Mouse (Mus musculus) myocyte (in vitro differentiated cells): ENCODE data around the gene Por. TPM values are rescaled to one million over a fixed set of nuclear protein-coding genes. Genes with fewer than 3 reads are reported as not detected.

Experiments used
- H3K27me3 ChIP-seq: one replicate; pipeline ENCODE4 v1.6.1; 2011; ENCODE audit not compliant: control insufficient read depth, insufficient read depth, insufficient read length
- H3K36me3 ChIP-seq: one replicate; pipeline ENCODE4 v1.6.1; 2011; ENCODE audit not compliant: control insufficient read depth, insufficient read depth
- H3K4me2 ChIP-seq: one replicate; pipeline ENCODE4 v1.6.1; 2011; ENCODE audit warnings: low read depth, control low read depth
- H3K4me3 ChIP-seq: one replicate; pipeline ENCODE4 v1.5.1; 2011; ENCODE audit warnings: mild to moderate bottlenecking, control low read depth, moderate library complexity
- H3K79me2 ChIP-seq: one replicate; pipeline ENCODE4 v1.6.1; 2011; ENCODE audit not compliant: control insufficient read depth, insufficient read depth
- H3ac ChIP-seq: one replicate; pipeline ENCODE4 v1.6.1; 2011; ENCODE audit not compliant: control insufficient read depth, insufficient read length
- CEBPB ChIP-seq: IDR thresholded peaks from 2 replicates; pipeline ENCODE4 v1.6.1; 2011; ENCODE audit warnings: mild to moderate bottlenecking, moderate library complexity; ENCODE audit not compliant: poor library complexity, insufficient read depth, severe bottlenecking
- E2F4 ChIP-seq: IDR thresholded peaks from one replicate; pipeline ENCODE4 v1.6.1; 2011; ENCODE audit warnings: mild to moderate bottlenecking, control low read depth, moderate library complexity; ENCODE audit not compliant: insufficient read depth
- MAX ChIP-seq: IDR thresholded peaks from one replicate; pipeline ENCODE4 v1.6.1; 2011; ENCODE audit warnings: low read depth, mild to moderate bottlenecking, control low read depth
- MYOD1 ChIP-seq, 3 experiments: IDR thresholded peaks; one replicate each; pipeline ENCODE4 v1.6.1; 2011; ENCODE audit warnings: control low read depth in 2 of 3, low read depth in 2 of 3, mild to moderate bottlenecking in 2 of 3, moderate library complexity in 1 of 3; ENCODE audit not compliant: insufficient read length in 2 of 3, control insufficient read depth in 1 of 3
- MYOG ChIP-seq, 3 experiments: IDR thresholded peaks; one replicate each; pipeline ENCODE4 v1.6.1; 2011; ENCODE audit warnings: control low read depth in 2 of 3, low read depth in 2 of 3, mild to moderate bottlenecking in 2 of 3; ENCODE audit not compliant: insufficient read length in 2 of 3, control insufficient read depth in 1 of 3, insufficient read depth in 1 of 3
- POLR2A ChIP-seq: IDR thresholded peaks from one replicate; pipeline ENCODE4 v1.6.1; 2011; ENCODE audit warnings: low read depth, mild to moderate bottlenecking, control low read depth, moderate library complexity; ENCODE audit not compliant: insufficient read length
- POLR2AphosphoS2 ChIP-seq: IDR thresholded peaks from one replicate; pipeline ENCODE4 v1.6.1; 2011; ENCODE audit warnings: low read depth, control low read depth; ENCODE audit not compliant: insufficient read length
- REST ChIP-seq: IDR thresholded peaks from one replicate; pipeline ENCODE4 v1.6.1; 2011; ENCODE audit warnings: mild to moderate bottlenecking, control low read depth, moderate library complexity; ENCODE audit not compliant: insufficient read depth, insufficient read length
- SRF ChIP-seq: IDR thresholded peaks from one replicate; pipeline ENCODE4 v1.6.1; 2011; ENCODE audit warnings: low read depth; ENCODE audit not compliant: control insufficient read depth, insufficient read length
- TCF12 ChIP-seq: IDR thresholded peaks from one replicate; pipeline ENCODE4 v1.6.1; 2011; ENCODE audit warnings: mild to moderate bottlenecking, control low read depth; ENCODE audit not compliant: poor library complexity, insufficient read depth, severe bottlenecking
- TCF3 ChIP-seq: IDR thresholded peaks from one replicate; pipeline ENCODE4 v1.6.1; 2011; ENCODE audit warnings: low read depth, control low read depth; ENCODE audit not compliant: insufficient read length
- USF1 ChIP-seq: IDR thresholded peaks from one replicate; pipeline ENCODE4 v1.6.1; 2011; ENCODE audit warnings: low read depth, mild to moderate bottlenecking, control low read depth, moderate library complexity
- polyA plus RNA-seq: library from polyadenylated mRNA; unstranded; fragments of >200 nt; fragmentation: generic; extraction: Trizol; gene quantifications from one replicate; pipeline ENCODE4 v1.2.1, GENCODE M21; 2012; ENCODE audit warnings: missing spikeins

The Por gene
- polyA plus RNA-seq, 1 experiment: 90.6 TPM

DNA sequence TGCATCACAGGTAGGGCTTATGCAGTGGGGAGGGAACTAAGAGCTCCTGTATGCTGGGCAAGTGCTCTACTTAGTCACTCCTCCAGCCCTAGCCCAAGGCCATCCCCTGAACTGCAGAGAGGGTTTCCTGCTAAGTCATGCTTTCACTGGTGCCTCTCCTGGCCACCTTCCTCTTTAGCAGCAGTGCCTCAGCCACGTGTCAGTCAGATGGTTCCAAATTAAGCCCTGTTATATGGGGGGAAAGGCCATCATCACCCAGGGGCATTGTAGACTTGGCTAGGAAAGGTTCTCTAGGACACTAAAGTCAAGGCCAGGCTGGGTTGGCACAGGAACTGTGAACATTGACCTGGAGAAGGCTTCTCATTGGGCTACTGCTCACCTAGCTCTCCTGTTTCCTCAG is 38.0 kb downstream of the Por start:
- no peaks in the 10 kb centered on the region for H3K36me3 ChIP-seq
- no peak overlapping the region for H3ac ChIP-seq
- H3K27me3 ChIP-seq: no peaks in the 10 kb centered on the region
- H3K4me2 ChIP-seq: no peak overlapping the region
- no peak for TF ChIP-seq USF1
- no peak for TF ChIP-seq POLR2AphosphoS2
- TF ChIP-seq SRF: no peak
- TF ChIP-seq TCF3: no peak
- TF ChIP-seq MAX: no peak
- TF ChIP-seq REST: no peak
- no peak for TF ChIP-seq MYOG (IDR thresholded peaks at IDR 0.05; ENCODE audit: control insufficient read depth in 1 of 3, insufficient read depth in 1 of 3, insufficient read length in 2 of 3, low read depth in 2 of 3)
- TF ChIP-seq CEBPB: no peak
- no peak for TF ChIP-seq POLR2A
- H3K79me2 ChIP-seq: peaks cover 59% of the 10 kb centered on the region
- no peak overlapping the region for H3K4me3 ChIP-seq

DNA sequence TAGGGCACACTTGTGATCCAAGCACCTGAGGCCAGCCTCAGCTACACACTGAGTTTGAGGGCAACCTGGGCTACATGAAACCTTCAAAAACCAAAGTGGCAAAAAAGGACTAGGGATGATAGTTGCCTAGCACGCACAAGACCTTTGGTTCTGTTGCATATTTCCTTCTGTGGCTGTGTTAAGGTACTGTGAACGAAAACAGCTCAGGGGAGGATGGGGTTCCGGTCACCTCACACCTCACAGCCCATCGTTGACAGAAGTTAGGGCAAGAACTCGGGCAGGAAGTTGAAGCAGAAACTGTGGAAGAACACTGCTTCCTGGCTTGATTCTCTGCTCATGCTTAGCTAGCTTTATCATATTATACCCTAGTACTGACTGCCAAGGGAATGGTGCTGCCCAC is 39.9 kb downstream of the Por start:
- Histone ChIP-seq H3K79me2 (peaks cover 59% of the 10 kb centered on the region), H3K4me3 (no peak overlapping the region), H3K36me3 (no peaks in the 10 kb centered on the region), H3K27me3 (no peaks in the 10 kb centered on the region), H3K4me2 (no peak overlapping the region), H3ac (no peak overlapping the region)
- TF ChIP-seq MAX (no peak), USF1 (no peak), MYOG (IDR thresholded peaks at IDR 0.05; ENCODE audit: control insufficient read depth in 1 of 3, insufficient read depth in 1 of 3, insufficient read length in 2 of 3, low read depth in 2 of 3) (no peak)

- Histone ChIP-seq H3ac (no peak overlapping the region), H3K4me3 (no peak overlapping the region), H3K36me3 (peaks cover 1% of the 10 kb centered on the region), H3K79me2 (peaks cover 51% of the 10 kb centered on the region), H3K27me3 (no peaks in the 10 kb centered on the region), H3K4me2 (peak overlapping the region; percentile 61)
- TF ChIP-seq USF1: peak; percentile 13
- no peak for TF ChIP-seq TCF12
- peak; percentile 60 for TF ChIP-seq MAX
Observed at GRCm38 (mm10) chr5:135710599-135711214, 40.9 kb downstream of the Por start.

DNA sequence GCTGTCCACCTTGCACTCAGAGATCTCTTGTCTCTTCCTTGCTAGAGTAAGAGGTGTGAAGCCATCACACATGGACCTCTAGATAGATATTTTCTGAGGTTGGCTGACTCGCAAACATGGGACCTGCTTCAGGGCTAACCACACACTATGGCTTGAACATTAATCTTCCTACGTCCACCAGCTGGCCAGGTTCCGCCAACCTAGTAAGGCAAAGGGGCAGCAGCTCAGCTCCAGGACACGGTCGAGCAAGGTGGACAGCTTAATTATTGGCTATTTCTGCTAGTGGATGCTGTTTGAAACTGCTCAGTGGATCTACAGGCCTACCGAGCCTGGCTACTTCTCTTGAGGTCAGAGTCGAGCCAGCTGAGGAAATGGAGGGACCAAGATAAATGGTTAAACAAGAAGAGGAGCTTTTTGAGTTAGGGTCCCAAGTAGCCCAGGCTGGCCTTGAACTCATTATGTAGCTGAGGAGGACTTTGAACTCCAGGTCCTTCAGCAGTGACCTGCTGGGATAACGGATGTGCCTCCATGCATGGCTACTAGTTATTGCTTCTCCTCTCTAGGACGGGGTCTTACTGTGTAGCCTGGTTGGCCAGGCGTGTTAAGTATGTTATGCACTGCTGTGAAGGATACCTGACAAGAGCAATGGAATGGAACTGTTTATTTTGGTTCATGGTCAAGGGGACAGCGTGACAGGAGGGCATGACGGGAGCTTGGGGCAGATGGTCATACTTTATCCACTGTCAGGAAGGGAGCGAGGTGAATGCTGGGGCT is 41.9 kb downstream of the Por start:
- peak in 1 of 3 experiments; percentile 28 for TF ChIP-seq MYOD1 (IDR thresholded peaks at IDR 0.05; ENCODE audit: control insufficient read depth in 1 of 3, insufficient read length in 2 of 3, low read depth in 2 of 3)
- TF ChIP-seq E2F4: no peak
- Histone ChIP-seq H3K4me2 (no peak overlapping the region), H3K36me3 (peaks cover 10% of the 10 kb centered on the region), H3K4me3 (no peak overlapping the region), H3K79me2 (peaks cover 48% of the 10 kb centered on the region), H3ac (no peak overlapping the region), H3K27me3 (no peaks in the 10 kb centered on the region)

- H3K27me3 ChIP-seq: no peaks in the 10 kb centered on the region
- TF ChIP-seq USF1: no peak
- no peak for TF ChIP-seq SRF
- TF ChIP-seq E2F4: no peak
- TF ChIP-seq REST: no peak
- no peak for TF ChIP-seq POLR2AphosphoS2
- TF ChIP-seq TCF12: no peak
- no peak for TF ChIP-seq TCF3
- no peak for TF ChIP-seq MYOD1 (IDR thresholded peaks at IDR 0.05; ENCODE audit: control insufficient read depth in 1 of 3, insufficient read length in 2 of 3, low read depth in 2 of 3)
- no peak for TF ChIP-seq MYOG (IDR thresholded peaks at IDR 0.05; ENCODE audit: control insufficient read depth in 1 of 3, insufficient read depth in 1 of 3, insufficient read length in 2 of 3, low read depth in 2 of 3)
- no peak for TF ChIP-seq POLR2A
- no peak for TF ChIP-seq CEBPB
- TF ChIP-seq MAX: no peak
- H3K4me3 ChIP-seq: no peak overlapping the region
Observed at GRCm38 (mm10) chr5:135712803-135713202, 43.0 kb downstream of the Por start.

More at GRCm38 (mm10) chr5:135712803-135713202, 43.0 kb downstream of the Por start:
- Histone ChIP-seq H3K79me2 (peaks cover 47% of the 10 kb centered on the region), H3K4me2 (peak overlapping the region; percentile 79), H3K36me3 (peaks cover 16% of the 10 kb centered on the region), H3ac (no peak overlapping the region)
